Mouse (Mus musculus) heart, embryonic 15.5 days (tissue): ENCODE measurements around the gene Cacna1f. TPM values are rescaled to one million over a fixed set of nuclear protein-coding genes. Genes with fewer than 3 reads are reported as not detected.
A peak's percentile ranks its signal among the peaks of the same experiment; 100 is the strongest.

Experiments used
- ATAC-seq: fragments of 200-750 bp; cut with Nextera tagmentation; replicated peaks from 2 replicates; pipeline ENCODE4 v1.8.0; 2017; ENCODE audit warnings: low read depth, moderate TSS enrichment; ENCODE audit not compliant: insufficient number of reproducible peaks, insufficient read depth, low FRiP score
- H3K27ac ChIP-seq: fragments of 300-500 bp; sonication (generic); 2 replicates; pipeline ENCODE4 v1.5.1; 2015; ENCODE audit warnings: mild to moderate bottlenecking, inconsistent platforms
- H3K27me3 ChIP-seq: fragments of 300-500 bp; sonication (generic); 2 replicates; pipeline ENCODE4 v1.6.1; 2015; ENCODE audit warnings: inconsistent platforms
- H3K36me3 ChIP-seq: fragments of 300-500 bp; sonication (generic); 2 replicates; pipeline ENCODE4 v1.6.1; 2015; ENCODE audit warnings: mild to moderate bottlenecking, inconsistent platforms
- H3K4me1 ChIP-seq: fragments of 300-500 bp; sonication (generic); replicated peaks from 2 replicates; pipeline ENCODE4 v1.6.1; 2015; ENCODE audit warnings: inconsistent platforms
- H3K4me2 ChIP-seq: fragments of 300-500 bp; sonication (generic); 2 replicates; pipeline ENCODE4 v1.6.1; 2015; ENCODE audit warnings: inconsistent platforms, mild to moderate bottlenecking, moderate library complexity
- H3K4me3 ChIP-seq: fragments of 300-500 bp; sonication (generic); 2 replicates; pipeline ENCODE4 v1.5.1; 2015; ENCODE audit warnings: mild to moderate bottlenecking, inconsistent platforms
- H3K9ac ChIP-seq: fragments of 300-500 bp; sonication (generic); 2 replicates; pipeline ENCODE4 v1.6.1; 2015; ENCODE audit warnings: mild to moderate bottlenecking, inconsistent platforms
- H3K9me3 ChIP-seq: fragments of 300-500 bp; sonication (generic); replicated peaks from 2 replicates; pipeline ENCODE4 v1.6.1; 2016; ENCODE audit warnings: inconsistent platforms
- WGBS: fragments of 180-500 bp; shearing (Covaris S2); methylation state at CpG from one replicate; pipeline ENCODE4 v1.1.7; 2015; ENCODE audit warnings: mixed read lengths; 5-methylcytosine and 5-hydroxymethylcytosine counted together
- polyA plus RNA-seq: library from polyadenylated mRNA; unstranded; fragments of >200 nt; fragmentation: Nextera tagmentation; extraction: Ambion mirVana; gene quantifications from 2 replicates; pipeline ENCODE4 v1.2.1, GENCODE M21; 2015

The Cacna1f gene
- polyA plus RNA-seq, 1 experiment from 2014 or later: not detected

GRCm38 (mm10) chrX:7662936-7663335 is 56.1 kb downstream of the Cacna1f start:
- no peak for ATAC-seq
- Histone ChIP-seq H3K36me3 (peaks cover 6% of the 10 kb centered on the region; the same call in 1 of the 2 replicates), H3K4me3 (no peak overlapping the region), H3K9me3 (no peaks in the 10 kb centered on the region), H3K4me2 (no peak overlapping the region), H3K4me1 (peaks cover 23% of the 10 kb centered on the region), H3K9ac (no peak overlapping the region), H3K27me3 (no peaks in the 10 kb centered on the region), H3K27ac (0 out of 2 replicates have a peak overlapping the region, but pooled peaks have one; percentile 37)
- 66% methylated on average over 3 of the region's 3 CpGs for WGBS

GRCm38 (mm10) chrX:7664791-7665190 is 57.9 kb downstream of the Cacna1f start:
- H3K4me3 ChIP-seq: no peak overlapping the region
- WGBS: 85% methylated on average over 11 of the region's 11 CpGs
- peaks cover 10% of the 10 kb centered on the region; the same call in 1 of the 2 replicates for H3K4me1 ChIP-seq
- no peak overlapping the region for H3K4me2 ChIP-seq
- H3K9me3 ChIP-seq: no peaks in the 10 kb centered on the region
- H3K27ac ChIP-seq: no peak overlapping the region
- no peaks in the 10 kb centered on the region for H3K27me3 ChIP-seq
- no peak for ATAC-seq
- H3K36me3 ChIP-seq: peaks cover 12% of the 10 kb centered on the region
- no peak overlapping the region for H3K9ac ChIP-seq

- 70% methylated on average over 21 of the region's 21 CpGs for WGBS
- Histone ChIP-seq H3K9me3 (no peaks in the 10 kb centered on the region), H3K36me3 (peaks cover 12% of the 10 kb centered on the region), H3K27me3 (no peaks in the 10 kb centered on the region), H3K4me3 (no peak overlapping the region), H3K4me2 (no peak overlapping the region), H3K9ac (no peak overlapping the region), H3K27ac (no peak overlapping the region), H3K4me1 (peaks cover 5% of the 10 kb centered on the region; the same call in 1 of the 2 replicates)
- no peak for ATAC-seq
Measured at GRCm38 (mm10) chrX:7665739-7666502, 59.0 kb downstream of the Cacna1f start.

DNA sequence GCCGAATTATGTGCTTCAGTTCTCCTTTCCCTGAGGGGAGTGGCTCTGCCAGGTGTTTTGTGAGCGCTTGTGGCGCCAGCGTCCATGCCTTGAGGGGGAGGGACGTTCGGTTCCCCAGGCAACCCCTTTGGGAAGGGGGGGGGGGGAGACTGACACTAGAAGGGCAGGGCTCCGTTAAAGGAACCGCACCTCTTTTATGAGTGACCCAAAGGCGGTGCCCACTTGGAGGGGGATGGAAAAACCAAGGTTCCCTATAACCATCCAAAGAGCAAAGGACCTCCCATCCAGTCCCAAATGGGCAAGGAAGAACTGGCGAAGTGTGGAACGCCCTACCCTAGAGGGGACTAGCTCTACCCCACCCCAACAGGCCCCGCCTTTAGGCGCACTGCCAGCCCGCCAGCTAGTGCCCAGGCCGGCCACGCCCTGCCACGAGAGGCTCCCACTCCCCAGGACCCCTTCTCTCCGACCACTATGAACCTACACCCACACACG is 63.6 kb downstream of the Cacna1f start:
- peaks cover 12% of the 10 kb centered on the region for H3K36me3 ChIP-seq
- peak overlapping the region; percentile 65 for H3K4me3 ChIP-seq
- no peaks in the 10 kb centered on the region for H3K27me3 ChIP-seq
- H3K9me3 ChIP-seq: no peaks in the 10 kb centered on the region
- WGBS: 11% methylated on average over 16 of the region's 19 CpGs
- ATAC-seq: peak; percentile 73
- peak overlapping the region; percentile 63 for H3K9ac ChIP-seq
- peak overlapping the region; percentile 84 for H3K27ac ChIP-seq
- H3K4me1 ChIP-seq: peaks cover 23% of the 10 kb centered on the region
- peak overlapping the region; percentile 63 for H3K4me2 ChIP-seq

GRCm38 (mm10) chrX:7670921-7671623 is 64.2 kb downstream of the Cacna1f start, which contains the start of gene Plp2:
Plp2 (minus strand) TSS chrX:7671390.
- 16% methylated on average over 30 of the region's 36 CpGs for WGBS
- Histone ChIP-seq H3K4me2 (peak within 1 kb of the TSS; percentile 63), H3K4me1 (peaks cover 23% of the 10 kb centered on the region), H3K9ac (peak within 1 kb of the TSS; percentile 63), H3K4me3 (peak within 1 kb of the TSS; percentile 65), H3K36me3 (peaks cover 12% of the 10 kb centered on the region), H3K27me3 (no peaks in the 10 kb centered on the region), H3K9me3 (no peaks in the 10 kb centered on the region), H3K27ac (peak within 1 kb of the TSS; percentile 84)
- ATAC-seq: peak; percentile 38

DNA sequence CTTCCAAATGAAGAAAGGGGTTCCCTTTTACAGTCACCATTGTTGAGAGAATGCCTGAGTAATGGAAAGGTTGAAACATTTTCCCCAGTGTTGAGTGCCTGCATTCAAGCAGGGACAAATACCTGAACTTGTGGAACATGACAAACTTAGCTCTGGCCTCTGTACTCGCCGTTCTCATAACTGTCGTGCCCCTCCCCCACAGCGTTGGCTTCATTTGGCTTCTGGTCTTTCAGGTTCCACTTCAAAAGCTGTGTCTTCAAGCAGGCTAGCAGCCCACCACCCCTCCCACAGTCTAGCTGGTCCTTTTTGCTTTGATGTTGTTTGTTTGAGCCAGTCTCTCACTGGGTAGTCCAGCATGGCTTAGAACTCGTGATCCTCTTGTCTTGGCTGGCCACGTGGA is 65.9 kb downstream of the Cacna1f start:
- Histone ChIP-seq H3K9ac (no peak overlapping the region), H3K36me3 (peaks cover 6% of the 10 kb centered on the region), H3K9me3 (no peaks in the 10 kb centered on the region), H3K4me2 (no peak overlapping the region), H3K27ac (no peak overlapping the region), H3K4me3 (no peak overlapping the region), H3K27me3 (no peaks in the 10 kb centered on the region), H3K4me1 (peaks cover 23% of the 10 kb centered on the region)
- ATAC-seq: no peak
- WGBS: 29% methylated on average over 6 of the region's 6 CpGs

GRCm38 (mm10) chrX:7673578-7674281 is 66.8 kb downstream of the Cacna1f start:
- Histone ChIP-seq H3K9ac (no peak overlapping the region; the same call in 1 of the 2 replicates), H3K36me3 (peaks cover 4% of the 10 kb centered on the region), H3K4me1 (peaks cover 23% of the 10 kb centered on the region), H3K4me3 (peak overlapping the region; percentile 42), H3K27ac (peak overlapping the region; percentile 42), H3K4me2 (peak overlapping the region; percentile 72), H3K27me3 (no peaks in the 10 kb centered on the region), H3K9me3 (no peaks in the 10 kb centered on the region)
- ATAC-seq: peak; percentile 19; the same call in 1 of the 2 replicates
- WGBS: 25% methylated on average over 12 of the region's 12 CpGs

DNA sequence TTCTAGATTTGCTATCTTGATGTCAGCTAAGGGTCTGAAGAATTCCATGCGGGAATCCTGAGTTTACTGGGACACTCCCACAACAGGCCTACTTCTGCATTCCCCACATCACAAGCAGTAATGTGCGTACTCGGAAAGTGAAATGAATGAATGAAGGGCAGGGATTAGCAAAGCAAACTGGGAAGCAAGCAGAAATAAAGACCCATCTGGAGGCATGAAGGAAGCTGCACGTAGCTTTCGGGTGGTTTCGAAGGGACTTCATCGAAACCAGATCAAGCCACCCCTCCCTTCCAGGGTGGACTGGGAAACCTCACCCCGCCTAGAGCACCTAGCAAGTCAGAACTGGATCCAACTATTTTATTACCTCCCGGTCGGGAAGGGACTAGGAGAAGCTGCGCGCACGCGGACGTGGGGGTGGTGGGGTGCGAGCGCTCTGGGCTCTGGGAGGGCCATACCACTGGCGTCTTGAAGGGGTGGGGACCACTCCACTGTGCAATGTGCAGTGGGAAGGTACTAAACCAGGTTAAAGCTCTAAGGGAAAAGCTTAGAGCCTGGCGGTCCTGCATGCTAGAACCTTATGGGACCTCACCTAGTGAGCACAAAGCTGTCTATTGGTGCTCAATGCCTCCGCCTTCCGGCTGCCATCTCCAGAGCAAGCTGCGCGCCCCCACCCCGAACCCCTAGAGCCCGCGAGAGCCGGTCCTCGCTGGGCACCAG is 67.6 kb downstream of the Cacna1f start:
- peak overlapping the region; percentile 42; the same call in 1 of the 2 replicates for H3K27ac ChIP-seq
- no peak for ATAC-seq
- WGBS: 21% methylated on average over 28 of the region's 28 CpGs

DNA sequence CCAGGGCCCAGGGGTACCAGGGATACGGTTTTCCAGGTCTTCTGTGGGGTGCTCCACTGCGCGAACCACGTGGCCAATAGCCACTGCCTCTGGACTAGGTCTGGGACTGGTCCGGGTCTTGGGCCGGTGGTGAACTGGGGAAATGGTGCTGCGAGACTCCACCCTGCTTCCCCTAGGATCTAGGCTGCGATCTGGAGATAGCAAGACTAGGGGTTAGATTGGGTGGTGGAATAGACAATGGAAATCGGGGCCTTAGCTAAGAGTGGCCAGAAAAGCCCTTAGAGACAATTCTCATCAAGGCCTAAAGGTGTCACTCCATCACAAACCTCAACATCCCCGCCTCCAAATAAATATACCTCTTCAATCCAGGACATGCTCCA is 68.1 kb downstream of the Cacna1f start:
- 23% methylated on average over 10 of the region's 10 CpGs for WGBS
- peak overlapping the region; percentile 42 for H3K4me3 ChIP-seq
- H3K4me1 ChIP-seq: peaks cover 23% of the 10 kb centered on the region
- ATAC-seq: no peak
- H3K9me3 ChIP-seq: no peaks in the 10 kb centered on the region
- no peaks in the 10 kb centered on the region for H3K27me3 ChIP-seq
- H3K36me3 ChIP-seq: no peaks in the 10 kb centered on the region
- peak overlapping the region; percentile 42; the same call in 1 of the 2 replicates for H3K27ac ChIP-seq
- H3K9ac ChIP-seq: peak overlapping the region; percentile 44
- peak overlapping the region; percentile 72 for H3K4me2 ChIP-seq

More for the DNA sequence above, 67.6 kb downstream of the Cacna1f start:
- Histone ChIP-seq H3K4me3 (peak overlapping the region; percentile 42), H3K36me3 (no peaks in the 10 kb centered on the region), H3K4me1 (peaks cover 23% of the 10 kb centered on the region), H3K4me2 (peak overlapping the region; percentile 72), H3K9ac (peak overlapping the region; percentile 44), H3K27me3 (no peaks in the 10 kb centered on the region), H3K9me3 (no peaks in the 10 kb centered on the region)

DNA sequence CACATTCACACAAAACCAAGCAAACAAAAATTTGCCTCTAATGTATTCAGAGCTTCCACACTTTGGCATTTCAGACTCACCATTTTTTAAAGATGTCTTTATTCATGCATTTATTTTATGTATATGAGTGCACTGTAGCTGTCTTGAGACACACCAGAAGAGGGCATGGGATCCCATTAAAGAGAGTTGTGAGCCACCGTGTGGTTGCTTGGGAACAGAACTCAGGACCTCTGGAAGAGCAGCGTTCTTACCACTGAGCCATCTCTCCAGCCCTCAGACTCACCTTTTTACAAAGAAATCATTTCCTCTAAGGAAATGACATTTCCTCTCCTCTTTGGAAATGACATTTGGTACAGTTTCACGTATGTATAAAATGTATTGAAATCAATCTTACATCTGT is 72.1 kb downstream of the Cacna1f start:
- Histone ChIP-seq H3K4me3 (no peak overlapping the region), H3K27ac (no peak overlapping the region), H3K36me3 (no peaks in the 10 kb centered on the region), H3K4me2 (no peak overlapping the region), H3K4me1 (peaks cover 10% of the 10 kb centered on the region), H3K9ac (no peak overlapping the region), H3K9me3 (no peaks in the 10 kb centered on the region), H3K27me3 (no peaks in the 10 kb centered on the region)
- ATAC-seq: no peak
- 39% methylated on average over 3 of the region's 3 CpGs for WGBS
